Mouse (Mus musculus) left cerebral cortex, postnatal 4 days (tissue): Measurements from ENCODE around the gene Gm49321. TPM values are rescaled to one million over a fixed set of nuclear protein-coding genes. Genes with fewer than 3 reads are reported as not detected.
A peak's percentile ranks its signal among the peaks of the same experiment; 100 is the strongest.

ENCODE experiments used
- DNase-seq: peaks from one replicate; pipeline ENCODE4 v3.0.0-alpha.2; 2022
- intact Hi-C: fragments of 180-260 bp; cut with DNase I; formaldehyde crosslinking; loops from one replicate; pipeline ENCODE4 v1.15.1; 2025
- total RNA-seq, 2 experiments: library from RNA; stranded (reverse); gene quantifications; 2 replicates each; pipeline ENCODE4 v1.2.3; 2021

Gene Gm49321
- total RNA-seq, 2 experiments from 2014 or later: 7.6 to 16.7 TPM

DNA sequence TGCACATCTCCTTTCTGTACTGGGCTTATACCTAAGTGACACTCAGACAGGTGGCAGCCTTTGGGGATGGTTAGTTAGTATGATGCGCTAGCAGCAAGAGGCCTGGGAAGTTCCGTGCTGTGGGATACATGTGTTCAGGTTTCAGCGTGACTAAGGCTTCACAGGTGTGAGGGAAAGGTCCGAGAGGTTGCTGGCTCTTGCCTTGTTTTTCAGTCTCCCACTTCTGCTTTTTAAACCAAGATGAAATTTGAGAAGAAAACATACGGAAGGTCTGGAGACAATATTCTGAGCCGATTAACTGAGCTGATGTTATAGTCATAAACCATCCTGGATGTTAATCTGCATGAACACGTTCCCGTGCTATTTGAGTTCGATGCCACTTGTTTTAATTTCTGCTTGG is 65.0 kb downstream of the Gm49321 start:
- DNase-seq: no peak
- intact Hi-C loops: no loop called here

DNA sequence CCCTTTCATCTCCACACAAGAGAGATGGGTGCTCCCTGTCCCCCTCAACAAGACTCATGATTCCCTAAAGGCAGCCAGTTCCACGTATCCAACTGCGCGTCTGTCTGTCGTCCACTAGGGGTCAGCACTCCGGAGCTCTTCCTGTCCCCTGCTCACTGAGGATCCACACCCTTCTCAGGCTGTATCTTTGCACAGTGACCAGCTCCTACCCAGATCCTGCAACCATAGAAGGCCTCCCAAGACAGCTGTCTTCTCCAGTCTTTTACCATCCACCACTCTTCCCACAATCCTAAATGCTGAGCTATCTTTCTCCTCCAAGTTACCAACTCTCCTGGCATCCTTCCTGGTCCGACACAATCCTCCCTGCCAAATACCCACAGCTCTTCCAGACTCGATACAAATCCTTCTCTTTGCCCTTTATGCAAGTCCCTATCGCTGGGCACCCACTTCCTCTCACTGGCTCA is 72.0 kb downstream of the Gm49321 start:
- peak; percentile 47 for DNase-seq
- intact Hi-C loops: no loop called here

DNA sequence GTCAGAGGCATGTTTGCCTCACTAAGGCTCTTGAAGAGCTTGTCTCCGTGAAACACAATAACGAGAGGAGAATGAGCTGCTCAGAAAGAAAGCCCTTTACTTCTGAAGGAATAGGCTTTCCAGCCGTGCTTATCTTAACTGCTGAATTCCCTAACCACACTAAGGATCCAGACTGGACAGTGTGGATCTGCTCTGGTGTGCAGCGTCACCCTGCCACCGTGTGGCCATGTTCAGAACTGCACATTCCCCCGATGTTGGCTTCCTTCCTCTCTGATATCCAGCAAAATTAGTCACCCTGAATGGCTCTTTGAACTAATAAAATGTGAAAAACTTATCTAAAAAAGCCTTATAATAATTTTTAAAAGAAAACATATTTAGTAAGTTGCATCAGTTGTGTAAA is 76.3 kb downstream of the Gm49321 start:
- peak; percentile 77 for DNase-seq
- intact Hi-C loops: loop anchor here (5.0 kb wide), 1 partner anchor 306 kb away; no protein-coding TSS in a partner anchor

DNA sequence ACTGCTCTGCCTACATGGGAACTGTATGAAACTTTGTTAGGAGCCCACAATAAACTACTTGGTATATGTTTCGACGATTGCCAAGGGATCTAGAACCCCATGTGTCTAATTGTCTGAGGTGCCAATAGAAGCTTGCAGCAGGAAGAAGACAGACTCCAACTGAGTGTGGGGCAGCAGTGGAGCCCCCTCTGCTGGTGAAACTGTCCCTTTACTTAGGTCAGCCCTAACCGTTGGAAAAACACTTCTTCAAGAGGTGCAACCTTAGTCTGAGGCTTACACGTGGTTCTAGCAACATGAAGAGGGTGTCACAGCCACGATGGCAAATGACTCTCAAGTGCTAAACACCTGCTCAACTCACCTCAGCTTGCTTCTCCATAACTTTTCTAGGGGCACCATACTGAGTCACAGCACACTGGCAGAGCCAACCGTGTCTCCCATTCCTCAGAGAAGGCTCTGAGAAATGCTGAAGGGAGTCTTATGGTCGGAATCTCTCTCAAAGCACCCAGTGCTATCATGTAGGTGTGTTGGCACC is 77.4 kb downstream of the Gm49321 start:
- DNase-seq: peak; percentile 28
- intact Hi-C loops: loop anchor here (5.0 kb wide), 1 partner anchor 308 kb away; no protein-coding TSS in a partner anchor

DNA sequence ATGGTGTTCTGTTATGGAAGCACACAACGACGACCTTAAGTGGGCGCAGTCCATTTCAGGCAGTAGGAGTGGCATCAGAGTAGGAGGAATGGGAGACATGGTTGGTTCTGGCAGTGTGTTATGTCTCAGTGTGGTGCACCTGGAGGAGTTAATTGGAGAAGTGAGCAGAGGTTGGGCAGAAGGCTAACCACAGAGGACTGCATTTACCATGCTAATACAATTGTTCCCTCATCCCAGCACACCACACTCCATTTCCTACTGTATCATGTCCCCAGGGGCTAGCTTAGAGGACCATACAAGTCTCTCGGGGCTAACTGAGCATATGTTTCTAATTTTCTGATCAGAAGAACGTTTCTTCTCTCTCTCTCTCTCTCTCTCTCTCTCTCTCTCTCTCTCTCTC is 78.0 kb downstream of the Gm49321 start:
- intact Hi-C loops: no loop called here
- DNase-seq: no peak

Other genes with a start within 250 kb of the Gm49321 start
- gene Hif1a, start 36.3 kb upstream of the Gm49321 start, total RNA-seq: 10 to 100 TPM; 81.5 to 85.3 TPM
- gene Snapc1, start 26.8 kb downstream of the Gm49321 start, total RNA-seq: 10 to 100 TPM; 31.6 to 37.1 TPM
- 100 to 1,000 TPM; 107 TPM for gene Syt16, start 60.0 kb downstream of the Gm49321 start, total RNA-seq